Mouse (Mus musculus): ENCODE results near the gene Coq8a. TPM values are rescaled to one million over a fixed set of nuclear protein-coding genes. Genes with fewer than 3 reads are reported as not detected.

Gene Coq8a
- 20.9 and 31.6 TPM in 2 replicates for total RNA-seq (2017)

DNA sequence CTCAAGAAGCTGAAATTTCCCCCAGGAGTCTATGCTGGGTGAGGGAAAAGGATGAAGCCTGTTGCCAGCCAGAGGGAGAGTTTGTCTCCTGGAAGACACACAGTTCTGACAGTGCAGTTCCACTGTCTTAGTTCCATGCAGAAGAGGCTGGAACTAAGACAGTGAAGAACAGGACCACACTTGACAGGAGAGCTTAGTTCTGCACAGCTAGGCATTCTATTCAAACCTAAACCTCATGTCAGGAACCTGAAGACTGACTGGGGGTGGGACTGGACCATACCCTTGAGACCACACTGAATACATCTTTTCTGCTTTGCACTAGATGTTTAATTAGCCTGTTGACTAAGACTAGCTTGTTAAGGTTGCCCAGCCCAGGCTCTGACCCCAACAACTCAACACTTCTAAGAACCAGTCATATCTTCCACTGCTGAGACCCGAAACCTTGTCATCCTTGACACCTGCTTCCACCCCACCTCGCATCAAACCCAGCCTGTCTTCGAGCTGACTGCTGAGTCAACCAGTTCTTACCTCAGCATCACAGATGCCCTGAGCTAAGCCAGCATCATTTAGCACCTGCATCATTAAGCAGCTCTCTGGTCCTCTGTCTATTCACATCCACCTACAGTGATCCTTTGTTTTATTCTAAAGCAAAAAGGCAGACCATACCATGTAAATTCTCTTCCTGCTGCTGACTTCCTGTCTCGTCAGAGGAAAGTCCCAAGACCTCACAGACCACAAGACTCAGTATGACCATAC is at the start of gene Coq8a:
Gene Coq8a (minus strand): TSS at position 644 of the 756 bp plus-strand sequence.
- no peak for ATAC-seq (replicated peaks; ENCODE audit: low read depth, poor library complexity, severe bottlenecking)

- ATAC-seq (replicated peaks; ENCODE audit: low read depth, poor library complexity, severe bottlenecking): 0 out of 2 replicates have a peak, but pooled peaks have one; percentile 13
Observed at GRCm38 (mm10) chr1:180248593-180249146, 49.3 kb upstream of the Coq8a start.

DNA sequence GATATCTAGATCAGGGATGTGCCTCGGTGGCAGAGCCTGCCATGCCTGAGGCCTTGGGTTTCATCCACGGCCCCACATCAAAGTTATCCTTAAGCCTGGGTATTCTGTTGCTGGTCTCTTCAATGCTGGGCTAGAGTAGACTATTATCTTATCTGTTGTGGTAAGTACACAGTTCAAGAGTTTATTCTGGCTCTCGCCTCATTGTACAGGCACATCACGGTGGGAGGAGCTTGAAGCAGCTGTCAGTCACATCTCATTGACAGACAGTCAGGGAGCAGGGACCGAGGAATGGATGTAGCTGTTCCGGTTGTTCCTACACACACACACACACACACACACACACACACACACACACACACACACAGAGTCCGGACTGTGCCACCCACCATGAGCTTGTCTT is 48.5 kb upstream of the Coq8a start:
- peak; percentile 19; the same call in 1 of the 2 replicates for ATAC-seq (replicated peaks; ENCODE audit: low read depth, poor library complexity, severe bottlenecking)

DNA sequence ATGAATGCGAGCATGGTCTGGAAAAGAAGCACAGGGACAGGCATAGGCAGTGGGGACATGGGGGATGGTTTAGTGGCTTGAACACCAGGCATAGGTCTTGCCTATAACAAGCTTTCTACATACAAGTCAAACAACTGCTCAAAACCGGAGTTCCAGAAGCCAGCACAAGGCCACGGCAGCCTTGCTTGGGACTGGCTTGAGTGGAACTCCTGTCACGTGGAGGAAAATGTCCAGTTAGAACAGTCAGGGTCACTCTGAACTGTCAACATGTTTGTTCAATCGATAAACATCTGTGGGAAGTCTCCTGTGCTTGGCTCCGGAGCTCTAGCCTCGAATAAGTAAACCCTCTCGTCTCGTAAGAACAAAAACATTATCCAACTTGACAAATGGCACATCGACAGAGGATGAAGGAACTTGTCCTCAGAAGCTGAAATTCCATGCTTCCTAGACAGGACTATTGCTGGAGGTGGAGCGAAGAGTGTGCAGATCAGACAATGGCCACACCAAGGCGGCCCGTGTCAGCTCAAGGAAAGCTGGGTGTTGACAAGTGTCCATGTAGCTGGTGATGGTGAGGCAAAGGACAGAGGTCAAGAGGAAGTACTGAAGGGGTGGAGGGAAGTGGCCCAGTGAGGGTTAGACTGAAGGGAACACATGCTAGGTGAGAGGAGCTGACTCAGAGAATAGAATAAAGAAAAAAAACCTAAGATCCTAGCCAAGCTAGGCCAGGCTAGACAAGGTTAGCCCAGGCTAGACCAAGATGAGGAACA is 46.5 kb upstream of the Coq8a start:
- ATAC-seq (replicated peaks; ENCODE audit: low read depth, poor library complexity, severe bottlenecking): no peak

DNA sequence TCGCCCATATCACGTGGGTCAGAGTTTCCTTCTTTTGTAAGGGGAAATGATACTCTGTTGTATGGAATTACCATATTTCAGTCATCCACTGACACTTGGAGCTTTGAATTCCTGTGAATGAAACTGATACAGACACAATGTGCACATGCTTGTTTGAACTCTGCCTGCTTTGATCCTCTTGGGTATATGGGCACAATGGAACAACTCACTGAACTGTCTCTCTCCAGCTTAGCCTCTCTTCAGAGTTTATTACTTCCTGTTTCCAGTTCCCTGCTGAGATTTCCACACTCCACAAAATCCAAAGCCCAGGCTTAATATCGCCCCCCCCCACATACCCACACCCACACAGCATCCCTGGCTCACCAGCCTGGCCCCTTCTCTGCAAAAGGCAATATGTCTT is 32.3 kb upstream of the Coq8a start:
- no peak for ATAC-seq (replicated peaks; ENCODE audit: low read depth, poor library complexity, severe bottlenecking)

DNA sequence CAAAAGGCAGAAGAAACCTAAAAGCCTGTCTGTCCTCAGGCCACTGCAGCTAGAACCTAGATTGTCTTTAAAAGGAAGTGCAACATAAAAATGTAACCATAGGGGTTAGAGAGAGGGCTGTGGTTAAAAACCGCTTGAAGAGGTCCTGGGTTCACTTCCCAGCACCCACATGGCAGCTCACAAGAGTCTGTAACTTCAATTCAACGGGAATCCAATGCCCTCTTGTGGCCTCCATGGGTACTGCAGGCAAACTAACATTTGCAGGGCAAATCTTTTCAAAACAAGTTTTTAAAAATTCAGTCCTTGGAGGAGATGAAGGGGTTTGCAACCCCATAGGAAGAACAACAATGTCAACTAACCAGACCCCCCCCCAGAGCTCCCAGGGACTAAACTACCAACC is 31.2 kb upstream of the Coq8a start:
- no peak for ATAC-seq (replicated peaks; ENCODE audit: low read depth, poor library complexity, severe bottlenecking)

DNA sequence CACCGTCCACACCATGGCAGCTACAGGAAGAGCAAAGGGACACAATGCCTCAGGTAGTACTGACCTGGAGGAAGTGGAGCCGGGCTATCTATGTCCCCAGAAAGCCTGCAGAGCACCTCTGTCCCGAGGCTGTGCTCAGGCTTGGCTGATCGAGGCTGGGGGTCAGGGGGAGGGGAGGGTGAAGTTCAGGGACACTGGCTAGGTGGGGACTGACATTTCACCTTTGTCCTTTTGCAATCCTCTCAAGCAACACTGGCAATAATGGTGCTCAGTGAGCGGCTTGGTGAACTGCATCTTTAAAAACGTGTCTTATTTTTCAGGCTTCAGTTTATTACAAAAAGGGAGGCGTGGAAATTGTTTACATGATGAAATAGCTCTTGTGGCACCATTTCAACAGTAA is 30.5 kb upstream of the Coq8a start:
- no peak for ATAC-seq (replicated peaks; ENCODE audit: low read depth, poor library complexity, severe bottlenecking)

GRCm38 (mm10) chr1:180228854-180229253 is 29.5 kb upstream of the Coq8a start:
- ATAC-seq (replicated peaks; ENCODE audit: low read depth, poor library complexity, severe bottlenecking): 0 out of 2 replicates have a peak, but pooled peaks have one; percentile 6

DNA sequence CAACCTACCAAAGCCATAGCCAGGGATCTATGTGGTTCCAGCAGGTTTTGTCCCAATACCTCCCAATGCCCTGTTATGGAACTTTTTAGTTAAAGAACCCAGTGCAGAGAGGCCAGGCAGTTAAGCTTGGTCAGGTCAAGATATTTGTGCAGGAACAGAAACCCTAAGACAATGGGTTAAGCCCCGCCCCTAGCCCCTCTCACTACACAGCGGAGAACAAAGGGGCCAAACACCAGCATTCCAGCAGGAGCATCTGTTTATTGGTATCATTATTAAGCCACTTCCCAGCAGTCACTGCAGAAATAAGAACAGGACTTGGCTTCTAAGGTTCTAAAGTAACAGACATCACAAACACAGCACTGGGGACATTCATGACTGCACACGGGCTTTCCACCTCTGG is 27.4 kb upstream of the Coq8a start:
- ATAC-seq (replicated peaks; ENCODE audit: low read depth, poor library complexity, severe bottlenecking): no peak

GRCm38 (mm10) chr1:180226221-180226713 is 26.9 kb upstream of the Coq8a start:
- peak; percentile 54 for ATAC-seq (replicated peaks; ENCODE audit: low read depth, poor library complexity, severe bottlenecking)

- ATAC-seq (replicated peaks; ENCODE audit: low read depth, poor library complexity, severe bottlenecking): peak; percentile 87
Observed at GRCm38 (mm10) chr1:180225500-180226220, 26.3 kb upstream of the Coq8a start.

DNA sequence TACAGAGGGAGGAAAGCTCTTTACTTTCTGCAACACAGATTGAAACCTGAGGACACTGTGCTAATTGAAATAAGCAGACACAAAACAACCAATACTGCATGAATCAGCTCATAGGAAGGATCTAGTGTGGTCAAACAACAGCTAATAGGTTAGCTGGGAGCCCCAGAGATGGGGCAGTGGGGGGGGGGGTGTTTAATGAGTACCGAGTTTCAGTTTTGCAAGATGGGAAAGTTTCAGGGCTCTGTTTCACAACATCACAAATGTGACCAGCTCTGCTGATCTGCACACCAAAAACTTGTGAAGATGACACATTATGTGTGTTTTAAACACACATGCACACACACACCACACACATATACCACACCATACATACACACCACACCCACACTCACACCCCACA is 22.6 kb upstream of the Coq8a start:
- no peak for ATAC-seq (replicated peaks; ENCODE audit: low read depth, poor library complexity, severe bottlenecking)

DNA sequence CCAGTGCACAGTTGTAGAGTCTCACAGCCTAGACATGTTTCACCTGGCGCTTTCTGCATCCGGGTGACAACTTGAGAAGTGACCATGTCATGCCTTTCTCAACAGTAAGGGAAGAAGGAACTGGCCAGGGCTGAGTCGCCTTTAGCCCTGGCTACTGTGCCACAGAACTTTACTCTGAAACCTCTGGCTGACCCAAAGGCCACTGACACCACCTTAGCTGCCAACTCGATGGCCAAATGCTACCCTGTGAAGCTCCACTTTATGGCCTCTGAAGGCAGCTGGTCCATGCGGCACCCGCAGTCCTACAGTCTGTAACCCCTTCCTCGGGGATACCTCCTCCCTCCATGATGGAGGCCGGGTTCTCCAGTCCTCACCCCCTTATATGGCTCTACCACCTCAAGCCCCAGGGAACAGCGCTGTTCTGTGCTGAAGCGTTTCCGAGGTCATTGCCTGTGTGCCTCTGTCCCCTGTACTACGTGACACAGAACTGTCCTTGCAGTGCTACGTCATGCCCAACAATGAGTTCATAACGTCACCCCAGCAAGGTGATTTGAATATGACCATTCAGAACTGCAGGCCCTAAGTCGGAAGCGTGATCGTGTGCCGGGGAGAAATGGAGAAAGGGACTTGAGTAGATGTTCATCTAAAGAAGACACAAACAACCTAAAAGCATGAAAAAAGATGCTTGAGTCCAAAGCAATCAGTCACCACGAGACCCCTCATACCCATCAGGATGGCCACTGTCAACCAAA is 21.6 kb upstream of the Coq8a start:
- ATAC-seq (replicated peaks; ENCODE audit: low read depth, poor library complexity, severe bottlenecking): no peak

DNA sequence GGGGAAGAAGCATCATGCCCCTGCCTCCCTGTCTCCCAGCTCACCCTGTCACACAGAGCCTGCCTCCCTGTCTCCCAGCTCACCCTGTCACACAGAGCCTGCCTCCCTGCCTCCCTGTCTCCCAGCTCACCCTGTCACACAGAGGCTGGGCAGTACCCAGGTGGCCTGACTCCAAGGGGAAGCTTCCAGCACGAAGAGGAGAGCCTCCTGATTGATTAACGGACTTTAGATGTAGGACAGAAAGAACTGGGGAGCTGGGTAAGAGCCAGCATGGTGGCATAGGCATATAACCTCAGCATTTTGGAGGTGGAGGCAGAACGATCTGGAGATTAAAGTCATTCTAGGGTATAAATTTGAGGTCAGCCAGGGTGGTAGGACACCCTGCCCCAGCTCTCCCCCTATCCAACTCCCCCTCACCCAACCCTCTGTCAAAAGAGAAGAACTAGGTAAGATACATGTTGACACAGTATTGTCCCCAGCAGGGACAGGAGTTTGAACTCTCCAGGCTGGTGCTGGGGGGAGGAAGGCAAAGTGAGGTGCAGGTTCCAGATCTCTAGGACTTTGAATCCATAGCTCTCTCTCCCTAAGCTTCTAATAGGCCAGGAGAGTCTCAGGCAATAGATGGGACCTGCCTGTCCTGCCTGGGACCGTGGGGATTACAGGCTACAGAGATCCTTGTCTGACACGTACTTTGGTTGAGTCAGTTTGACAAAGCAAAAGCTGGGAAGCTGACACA is 17.3 kb upstream of the Coq8a start:
- no peak for ATAC-seq (replicated peaks; ENCODE audit: low read depth, poor library complexity, severe bottlenecking)

GRCm38 (mm10) chr1:180215044-180215443 is 15.6 kb upstream of the Coq8a start:
- peak; percentile 95 for ATAC-seq (replicated peaks; ENCODE audit: low read depth, poor library complexity, severe bottlenecking)

GRCm38 (mm10) chr1:180212911-180213310 is 13.5 kb upstream of the Coq8a start:
- no peak for ATAC-seq (replicated peaks; ENCODE audit: low read depth, poor library complexity, severe bottlenecking)

GRCm38 (mm10) chr1:180210781-180211271 is 11.4 kb upstream of the Coq8a start:
- no peak for ATAC-seq (replicated peaks; ENCODE audit: low read depth, poor library complexity, severe bottlenecking)

DNA sequence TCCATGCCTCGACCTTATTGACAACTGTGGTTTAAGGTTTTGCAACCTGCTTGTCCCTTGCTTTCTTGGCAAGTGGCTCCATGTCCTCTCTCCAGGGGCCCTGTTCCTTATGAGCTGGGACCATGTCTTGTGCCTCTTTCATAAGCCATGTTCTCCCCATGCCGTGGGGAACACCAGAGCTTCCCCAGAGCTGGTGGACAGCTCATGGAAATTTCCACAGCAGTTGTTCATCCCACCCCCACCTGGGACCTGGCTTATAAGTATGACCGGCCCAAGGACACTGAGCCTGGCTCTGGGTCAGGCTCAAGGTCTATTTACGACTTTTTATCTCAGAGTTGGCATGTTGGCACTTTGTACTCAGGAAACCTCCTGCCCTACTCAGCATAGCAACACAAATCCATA is 10.6 kb upstream of the Coq8a start:
- ATAC-seq (replicated peaks; ENCODE audit: low read depth, poor library complexity, severe bottlenecking): no peak

GRCm38 (mm10) chr1:180208370-180208769 is 9.0 kb upstream of the Coq8a start:
- ATAC-seq (replicated peaks; ENCODE audit: low read depth, poor library complexity, severe bottlenecking): no peak

Measured in common myeloid progenitor, adult 5-6 weeks (primary cell).